Mouse (Mus musculus): ENCODE measurements around the gene Ssx2ip.

GRCm38 (mm10) chr3:146379740-146380466 is 24.5 kb upstream of the Ssx2ip start:
- no peak for TF ChIP-seq GATA1 (IDR thresholded peaks at IDR 0.05; ENCODE audit: borderline replicate concordance, low read length)
- no peak for TF ChIP-seq CTCF (IDR thresholded peaks at IDR 0.05; ENCODE audit: low read depth, low read length)
- no peak for TF ChIP-seq TAL1 (conservative IDR thresholded peaks at IDR 0.05; ENCODE audit: low read depth, low read length)
- no peak for TF ChIP-seq GATA2 (IDR thresholded peaks at IDR 0.05; ENCODE audit: borderline replicate concordance, low read depth, low read length)
- TF ChIP-seq POLR2AphosphoS5 (IDR thresholded peaks at IDR 0.05; ENCODE audit: insufficient replicate concordance, low read depth, low read length) = no peak

All from G1E (cell line).